Mouse (Mus musculus) 416B (cell line): Measurements from ENCODE around the gene Cds2.
"Not testable (repeated sequence)": the region's sequence is repeated elsewhere in the genome, so short reads cannot be mapped to it uniquely, and the experiment has no call there.

ENCODE experiments used
- DNase-seq: peaks from one replicate; pipeline ENCODE4 v3.0.0; 2011; ENCODE audit warnings: low read depth

Gene Cds2

DNA sequence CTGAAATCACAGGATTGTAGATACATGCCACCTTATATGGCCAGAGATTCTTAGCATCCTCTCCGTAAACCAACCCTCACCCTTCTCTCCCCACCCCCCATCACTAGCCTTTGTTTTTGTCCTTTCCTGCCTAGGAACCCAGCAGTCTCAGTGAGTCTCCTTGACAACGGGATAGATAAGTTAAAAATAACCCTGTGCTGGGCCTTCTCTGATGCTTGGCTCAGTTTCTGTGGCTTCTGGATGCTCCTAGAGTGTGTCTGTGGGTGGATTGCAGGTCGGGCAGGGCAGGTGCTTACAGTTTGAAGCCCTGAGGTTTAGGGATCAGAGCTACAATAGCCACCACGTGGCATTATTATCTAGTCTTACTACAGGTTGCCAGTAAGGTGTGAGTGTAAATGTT, 29.1 kb downstream of the Cds2 start:
- DNase-seq = no peak

DNA sequence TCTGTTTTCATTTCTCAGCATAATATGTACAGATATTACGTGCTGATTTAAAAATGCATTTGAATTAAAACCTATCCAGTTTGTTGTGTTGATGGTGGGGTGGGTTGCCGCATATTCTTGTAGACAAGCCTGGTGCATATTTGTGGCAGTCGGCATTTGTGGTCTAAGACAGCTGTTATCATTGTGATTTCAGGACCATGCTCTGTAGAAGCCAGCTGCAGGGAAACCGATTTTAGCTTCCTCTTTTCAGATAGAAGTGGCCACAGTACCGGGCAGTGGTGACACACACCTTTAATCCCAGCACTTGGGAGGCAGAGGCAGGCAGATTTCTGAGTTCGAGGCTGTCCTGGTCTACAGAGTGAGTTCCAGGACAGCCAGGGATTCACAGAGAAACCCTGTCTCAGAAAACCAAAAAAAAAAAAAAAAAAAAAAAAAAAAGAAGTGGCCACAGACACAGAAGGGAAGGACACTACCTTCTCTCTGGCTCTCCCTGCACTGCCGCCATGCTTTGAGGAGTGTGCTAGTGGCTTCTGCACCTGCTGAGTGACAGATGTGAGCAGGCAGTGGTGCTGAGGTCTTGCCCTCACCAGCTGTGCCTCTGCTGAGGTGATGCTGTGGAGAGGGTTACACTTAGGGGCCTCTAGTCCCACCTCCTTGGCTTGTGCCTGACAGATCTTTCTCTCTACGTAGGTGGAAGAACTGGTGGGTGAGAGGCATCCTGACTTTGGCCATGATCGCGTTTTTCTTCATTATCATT, 30.9 kb downstream of the Cds2 start:
- peak; percentile 76 for DNase-seq

DNA sequence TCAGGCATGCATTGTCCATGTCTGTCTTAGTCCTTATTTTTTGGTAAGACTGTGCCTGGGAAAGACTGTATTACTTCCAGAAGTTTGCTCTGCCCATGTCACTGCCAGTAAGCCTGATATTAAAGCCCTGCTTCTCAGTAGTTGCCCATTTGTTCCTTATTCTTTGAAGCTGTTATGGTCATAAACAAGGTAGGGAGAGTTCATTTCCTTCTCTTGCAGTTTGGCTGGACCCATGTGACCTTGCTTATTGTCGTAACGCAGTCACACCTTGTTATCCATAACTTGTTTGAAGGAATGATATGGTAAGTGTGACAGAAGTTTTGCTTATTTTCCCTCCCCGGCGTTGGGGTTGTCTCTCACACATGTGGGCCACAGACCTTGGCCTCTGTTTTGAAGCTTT, 35.3 kb downstream of the Cds2 start:
- no peak for DNase-seq

DNA sequence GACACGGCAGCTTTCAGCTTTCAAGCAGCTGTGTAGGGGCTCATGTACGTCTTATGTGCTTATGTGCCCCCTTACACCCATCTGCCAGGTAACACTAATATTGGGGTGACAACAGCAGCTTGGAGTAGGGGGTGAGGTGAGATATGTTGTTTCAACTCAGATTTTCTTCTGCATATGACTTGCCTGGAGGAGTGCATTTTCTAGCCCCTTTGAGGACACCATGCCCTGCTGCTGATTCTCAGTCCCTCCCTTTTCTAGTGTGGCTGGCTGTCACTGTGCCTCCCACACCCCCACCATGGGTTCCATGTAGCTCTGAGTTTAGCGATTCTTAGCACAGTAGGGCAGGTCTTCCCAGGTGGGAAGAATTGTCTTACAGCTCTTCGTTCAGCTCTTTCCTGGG, 38.5 kb downstream of the Cds2 start:
- no peak for DNase-seq

DNA sequence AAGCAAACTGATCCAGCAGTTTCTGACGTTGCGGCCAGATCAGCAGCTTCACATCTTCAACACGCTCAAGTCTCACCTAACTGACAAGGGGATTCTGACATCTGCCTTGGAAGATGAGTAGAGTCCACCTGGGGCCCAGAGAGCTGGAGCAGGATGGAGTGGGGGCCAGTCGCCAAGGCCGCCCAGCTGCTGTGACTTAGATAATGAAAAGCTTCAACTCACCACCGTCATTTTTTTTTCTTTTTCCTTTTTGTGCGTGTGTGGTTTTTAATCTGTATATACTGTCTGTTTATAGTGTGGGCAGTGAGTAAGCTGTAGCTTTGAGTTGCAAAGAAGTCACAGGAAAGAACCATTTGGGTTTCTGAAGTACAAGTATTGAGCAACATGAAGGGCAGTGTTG, 42.2 kb downstream of the Cds2 start:
- peak; percentile 91 for DNase-seq

DNA sequence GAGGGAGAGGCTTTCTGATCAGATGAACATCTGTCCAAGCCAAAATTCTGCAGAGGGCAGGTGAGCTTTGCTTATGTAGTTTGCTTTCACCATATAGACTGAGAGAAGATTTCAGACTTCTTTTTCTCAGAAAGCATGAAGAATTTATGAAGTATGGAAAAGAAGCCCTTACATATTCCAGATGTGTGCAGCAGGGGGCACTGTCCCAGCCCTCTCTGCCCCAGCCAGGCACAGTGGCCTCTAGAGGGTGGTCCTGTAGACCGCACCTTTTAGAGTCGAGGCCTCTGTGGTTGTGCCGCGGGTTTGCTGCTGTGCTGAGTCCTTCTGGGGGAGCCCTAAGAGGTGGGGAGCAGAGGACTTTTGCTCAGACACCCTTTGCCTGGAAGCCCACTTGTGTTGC, 43.0 kb downstream of the Cds2 start:
- DNase-seq = peak; percentile 33

DNA sequence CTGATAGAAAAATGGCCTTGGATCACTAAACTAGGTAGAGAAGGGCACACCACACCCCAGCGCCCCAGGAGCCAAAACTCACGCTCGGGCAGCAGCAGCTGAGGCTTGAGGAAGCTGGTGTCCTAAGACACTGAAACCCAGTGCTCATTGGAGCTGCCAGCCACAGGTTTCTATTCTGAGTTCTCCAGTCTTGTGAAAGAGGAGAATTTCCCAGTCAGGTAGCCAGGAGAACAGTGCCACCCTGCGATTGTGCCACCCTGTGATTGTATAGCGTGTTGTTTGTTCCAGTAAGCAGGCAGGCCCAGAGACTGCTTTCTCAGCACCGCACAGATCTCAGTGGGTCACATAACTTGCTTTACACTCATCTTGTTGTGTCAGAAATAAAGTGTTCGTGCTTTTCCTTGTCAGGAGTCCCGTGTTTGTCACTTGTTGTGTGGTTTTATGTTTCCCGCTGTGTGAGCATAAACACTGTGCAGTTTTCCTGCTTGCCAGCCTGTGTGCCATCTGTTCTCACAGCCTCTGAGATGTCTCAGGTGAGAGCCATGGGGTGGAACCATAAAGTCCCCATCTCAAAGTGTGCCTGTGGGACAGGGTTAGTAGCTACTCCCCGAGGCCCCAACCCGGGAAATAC, 44.4 kb downstream of the Cds2 start:
- no peak for DNase-seq

DNA sequence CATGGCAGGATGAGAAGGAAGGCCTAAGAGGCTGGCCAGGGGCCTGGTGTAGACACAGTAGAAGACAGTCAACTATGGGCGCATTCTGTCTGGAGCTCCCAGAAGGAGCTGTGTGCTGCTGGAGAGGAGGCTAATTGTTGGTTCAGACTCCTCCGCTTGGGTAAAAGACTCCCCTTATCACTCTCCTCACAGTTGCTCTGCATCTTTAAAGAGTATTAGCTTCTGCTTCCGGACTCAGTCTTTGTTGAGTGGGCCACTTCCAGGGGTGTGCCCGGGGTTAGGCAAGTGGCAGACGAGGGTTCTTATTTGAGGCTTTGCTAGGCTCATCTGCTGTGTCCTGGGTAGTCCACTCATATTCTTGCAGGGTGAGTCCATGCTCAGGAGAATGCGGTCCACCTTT, 45.9 kb downstream of the Cds2 start:
- no peak for DNase-seq

DNA sequence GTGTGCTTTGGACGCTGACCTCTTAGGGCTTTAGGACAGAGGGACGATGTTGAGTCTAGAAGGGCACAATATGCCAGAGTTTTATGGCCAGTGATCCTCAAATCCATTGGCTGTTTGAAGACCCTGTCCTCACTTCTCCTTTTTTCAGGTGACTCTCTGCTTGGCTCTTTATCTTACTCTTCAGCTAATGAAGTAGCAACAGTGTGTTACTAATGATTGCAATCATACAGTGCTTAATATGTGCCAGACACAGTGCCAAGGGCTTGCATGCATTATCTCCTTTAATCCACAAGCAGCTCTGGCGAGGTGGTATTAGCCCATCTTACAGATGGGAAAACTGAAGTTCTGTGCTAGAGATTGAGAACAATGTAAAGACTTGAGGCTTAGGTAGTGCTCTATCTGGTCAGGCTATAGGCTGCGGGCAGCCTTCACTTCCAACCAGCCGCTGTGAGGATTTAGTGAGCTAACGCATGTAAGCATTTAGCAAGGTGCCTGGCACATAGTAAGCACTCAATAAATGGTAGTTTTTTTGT, 46.5 kb downstream of the Cds2 start:
- no peak for DNase-seq

DNA sequence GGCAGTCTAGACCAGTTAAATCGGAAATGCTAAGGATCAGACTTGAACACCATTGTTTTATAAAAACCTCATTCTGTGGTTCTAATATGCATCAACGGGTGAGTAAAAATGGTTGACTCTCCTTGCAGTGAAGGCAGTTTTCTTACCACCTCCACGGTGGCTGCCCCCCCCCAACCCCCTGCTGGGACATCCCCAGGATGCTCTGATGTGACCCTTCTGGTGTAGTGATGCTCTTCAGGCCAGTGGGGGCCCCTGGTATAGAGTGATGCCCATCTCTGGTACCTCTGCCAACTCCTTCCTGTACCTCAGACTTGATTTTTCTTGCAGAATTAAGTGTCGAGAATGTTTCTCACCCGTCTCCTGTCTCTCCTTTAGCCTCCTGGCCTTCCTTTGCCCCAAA, 49.7 kb downstream of the Cds2 start:
- DNase-seq = no peak

DNA sequence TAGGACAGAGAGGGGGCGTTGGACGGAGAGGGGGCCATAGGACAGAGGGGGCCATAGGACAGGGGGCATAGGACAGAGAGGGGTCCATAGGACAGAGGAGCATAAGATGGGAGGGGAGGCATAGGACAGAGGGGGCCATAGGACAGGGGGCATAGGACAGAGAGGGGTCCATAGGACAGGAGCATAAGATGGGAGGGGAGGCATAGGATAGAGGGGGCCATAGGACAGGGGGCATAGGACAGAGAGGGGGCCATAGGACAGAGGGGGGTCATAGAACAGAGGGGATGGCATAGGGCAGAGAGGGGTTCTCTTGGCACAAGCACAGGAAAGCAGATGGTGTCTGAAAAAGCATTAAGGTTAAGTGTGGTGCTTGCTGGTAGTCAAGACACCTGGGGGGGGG, 50.6 kb downstream of the Cds2 start:
- no peak for DNase-seq

DNA sequence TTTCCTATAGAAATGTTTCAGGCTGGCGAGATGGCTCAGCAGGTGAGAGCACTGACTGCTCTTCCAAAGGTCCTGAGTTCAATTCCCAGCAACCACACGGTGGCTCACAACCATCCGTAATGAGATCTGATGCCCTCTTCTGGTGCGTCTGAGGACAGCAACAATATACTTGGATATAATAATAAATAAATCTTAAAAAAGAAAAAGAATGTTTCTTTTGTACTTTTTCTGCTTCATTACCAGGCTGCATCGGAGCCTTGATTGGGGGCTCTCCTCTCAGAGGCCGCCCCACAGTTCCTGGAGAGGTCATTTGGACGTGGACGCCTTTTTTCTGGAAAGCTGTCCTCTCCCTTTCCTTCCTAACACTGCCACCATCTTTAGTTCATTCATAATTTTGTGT, 51.1 kb downstream of the Cds2 start:
- DNase-seq = not testable (repeated sequence)

DNA sequence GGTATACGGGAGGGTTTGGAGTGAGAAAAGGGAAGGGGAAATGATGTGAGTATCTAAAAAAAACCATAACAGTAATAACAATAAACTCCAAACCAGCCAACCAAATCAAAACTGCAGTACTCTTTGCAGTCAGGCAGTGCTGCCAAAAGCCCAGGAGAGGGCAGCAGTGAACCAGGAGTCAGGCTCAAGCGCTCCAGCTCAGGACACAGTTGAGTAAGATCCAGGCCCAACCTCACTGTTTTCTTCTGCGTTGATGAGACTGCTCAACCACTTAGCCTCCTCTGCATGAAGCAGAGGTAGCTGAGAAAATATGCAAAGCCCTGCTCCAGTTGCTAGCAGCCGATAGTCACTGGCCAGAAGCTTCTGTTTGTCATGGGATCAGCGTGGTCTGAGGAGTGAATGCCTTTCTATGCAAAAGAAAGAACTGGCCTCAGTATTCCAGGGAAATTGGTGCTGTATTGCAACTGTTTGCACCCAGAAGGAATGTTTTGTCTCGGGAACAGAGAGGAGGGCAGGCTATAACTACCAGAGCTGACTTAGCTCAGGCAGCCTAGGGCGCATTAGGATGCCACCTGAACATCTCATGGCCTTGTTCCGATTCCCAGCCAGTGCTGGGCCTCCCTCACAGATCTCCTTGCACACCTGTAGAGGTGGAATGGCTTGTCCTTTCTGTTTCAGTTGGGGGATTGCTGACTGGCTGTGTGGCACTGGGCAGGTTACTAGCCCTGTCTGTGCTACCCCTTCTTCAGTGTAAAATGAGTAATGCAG, 53.3 kb downstream of the Cds2 start:
- peak; percentile 81 for DNase-seq

DNA sequence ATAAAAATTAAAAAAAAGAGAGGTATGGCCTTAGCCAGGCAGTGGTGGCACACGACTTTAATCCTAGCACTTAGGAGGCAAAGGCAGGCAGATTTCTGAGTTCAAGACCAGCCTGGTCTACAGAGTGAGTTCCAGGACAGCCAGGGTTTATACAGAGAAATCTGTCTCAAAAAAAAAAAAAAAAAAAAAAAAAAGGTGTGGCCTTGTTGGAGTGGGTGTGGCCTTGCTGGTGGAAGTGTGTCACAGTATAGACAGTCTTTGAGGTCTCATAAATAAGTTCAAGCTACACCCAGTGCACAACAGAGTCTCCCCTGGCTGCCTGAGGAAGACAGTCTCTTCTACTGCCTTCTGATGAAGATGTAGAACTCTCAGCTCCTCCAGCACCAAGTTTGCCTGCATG, 54.2 kb downstream of the Cds2 start:
- no peak for DNase-seq

DNA sequence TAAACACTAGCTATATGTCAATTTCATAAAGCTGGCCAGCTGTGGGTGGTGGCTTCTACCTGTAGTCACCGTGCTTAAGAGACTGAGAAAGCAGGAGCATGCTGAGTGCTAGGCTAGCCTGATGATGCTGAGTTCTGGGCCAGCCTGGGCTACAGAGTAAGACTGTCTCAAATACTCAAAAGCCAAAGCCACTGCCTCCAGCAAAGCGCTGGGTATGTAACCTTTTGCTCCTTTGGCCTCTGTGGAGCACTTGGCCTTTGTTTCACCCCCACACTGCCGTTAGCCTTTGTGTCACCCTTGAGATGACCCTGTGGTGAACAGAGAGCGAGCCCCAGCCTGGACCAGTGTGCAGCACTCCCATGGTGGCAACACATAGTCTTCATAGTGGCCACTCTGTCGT, 57.6 kb downstream of the Cds2 start:
- no peak for DNase-seq

DNA sequence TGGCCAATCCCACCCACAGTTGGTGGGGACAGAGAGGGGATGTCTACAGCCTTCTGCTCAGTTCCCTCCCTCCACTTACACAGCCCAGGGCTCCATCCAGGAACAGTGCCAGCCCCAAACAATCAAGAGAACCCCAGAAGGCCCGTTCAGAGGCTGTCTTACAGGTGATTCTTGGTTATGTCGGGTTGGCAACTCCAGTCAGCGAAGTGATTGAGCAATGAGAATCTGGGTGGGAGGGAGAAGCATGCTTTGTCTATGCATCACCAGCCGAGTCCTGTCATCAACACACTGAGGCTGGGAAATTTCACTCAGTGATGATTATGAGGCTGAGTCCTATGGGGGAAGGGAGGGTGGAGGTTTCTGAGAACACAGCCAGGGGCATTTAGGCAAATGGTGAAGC, 60.6 kb downstream of the Cds2 start:
- DNase-seq = no peak

DNA sequence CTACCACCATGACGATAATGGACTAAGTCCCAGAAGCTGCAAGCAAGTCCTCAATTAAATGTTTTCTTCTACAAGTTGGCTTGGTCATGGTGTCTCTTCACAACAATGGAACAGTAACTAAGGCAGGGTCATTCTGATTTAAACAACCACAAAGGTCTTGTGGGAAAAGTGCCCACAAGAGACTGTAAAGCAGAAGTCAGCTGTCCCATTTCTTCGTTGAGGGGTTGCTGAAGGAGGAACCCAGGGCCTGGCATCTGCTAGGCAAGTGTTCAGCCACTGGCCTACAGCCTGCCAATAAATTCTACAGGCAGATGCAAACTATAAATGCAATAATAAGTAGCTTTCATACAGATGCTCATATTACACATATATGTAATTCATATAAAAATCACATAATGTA, 74.3 kb downstream of the Cds2 start:
- DNase-seq = no peak

DNA sequence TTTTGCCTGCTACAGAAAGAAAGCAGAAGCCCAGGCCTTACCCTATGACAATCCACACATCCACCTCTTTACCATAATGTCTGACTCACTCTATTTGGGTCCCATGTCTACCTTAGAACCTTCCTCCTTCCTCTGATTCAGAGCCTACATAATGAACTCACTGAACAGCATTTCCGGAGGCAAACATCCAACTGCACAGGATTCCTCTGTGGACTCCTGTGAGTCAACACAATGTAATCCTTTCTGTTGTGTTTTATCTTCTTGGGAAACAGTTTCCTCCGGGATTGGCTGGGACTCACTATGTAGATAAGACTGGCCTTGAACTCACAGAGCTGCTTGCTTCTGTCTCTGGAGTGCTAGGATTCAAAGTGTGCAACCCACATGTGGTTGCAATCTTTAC, 77.4 kb downstream of the Cds2 start:
- peak; percentile 17 for DNase-seq

DNA sequence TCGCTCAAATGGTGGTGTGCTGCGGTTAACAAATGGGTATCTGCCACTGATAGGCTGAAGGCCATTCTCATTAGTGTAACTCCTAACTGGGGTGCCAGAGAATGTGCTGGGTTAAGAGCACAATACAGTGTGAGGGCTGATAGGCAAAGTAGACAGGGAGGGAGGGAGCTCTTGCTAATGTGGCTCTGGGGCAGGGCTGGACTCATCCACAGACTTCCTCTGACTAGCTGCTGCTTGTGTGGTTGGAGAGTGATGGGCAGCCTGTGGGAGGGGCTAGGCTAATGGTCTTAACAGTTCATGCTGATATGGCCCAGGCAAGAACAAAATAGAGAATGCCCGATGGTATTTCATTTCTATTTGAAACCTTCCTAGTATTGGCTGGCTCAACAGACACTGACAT, 78.3 kb downstream of the Cds2 start:
- peak; percentile 11 for DNase-seq

DNA sequence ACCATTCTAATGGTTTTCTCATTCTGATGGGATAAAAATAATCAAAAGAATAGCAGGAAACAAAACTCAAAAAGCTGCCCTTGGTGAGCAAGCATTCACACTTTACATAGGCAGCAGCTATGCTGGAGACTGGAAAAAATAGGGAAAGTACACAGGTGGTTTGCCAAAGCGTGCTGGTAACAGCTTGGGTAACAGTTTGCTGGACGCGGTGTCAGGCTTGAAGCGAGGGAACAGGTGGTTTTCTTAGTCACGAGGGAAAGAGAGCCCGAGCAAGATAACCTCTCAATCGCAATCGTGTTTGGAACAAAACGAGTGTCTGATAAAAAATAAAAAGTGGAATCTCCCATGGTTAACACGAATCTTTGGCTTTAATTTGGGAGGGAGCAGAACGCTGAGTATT, 80.9 kb downstream of the Cds2 start:
- no peak for DNase-seq
